Mouse (Mus musculus) T-helper 2 cell (primary cell): Measurements from ENCODE around the gene Ankle2.

Source experiments
- in situ Hi-C: fragments of 300-600 bp; cut with MboI, MseI; formaldehyde crosslinking; loops from one replicate; pipeline ENCODE4 v1.15.1; 2025; ENCODE audit warnings: high pct_unique_total_duplicates

Gene Ankle2

GRCm38 (mm10) chr5:110284536-110284935 is 53.7 kb downstream of the Ankle2 start:
- in situ Hi-C loops, result loop anchor here (5.0 to 10.0 kb wide), 2 partner anchors 52 to 730 kb away; partner anchors contain the start of genes Ankle2 and Crlf2

- in situ Hi-C loops, result loop anchor here (10.0 kb wide), 1 partner anchor 730 kb away; the partner anchor contains the start of gene Crlf2
Observed at GRCm38 (mm10) chr5:110285156-110285555, 54.4 kb downstream of the Ankle2 start.

GRCm38 (mm10) chr5:110285770-110286445 is 55.1 kb downstream of the Ankle2 start, which contains the start of the genes Pxmp2 and Pole:
Pxmp2 (minus strand) TSS chr5:110286186.
Pole (plus strand) TSS chr5:110286306.
- in situ Hi-C loops, result loop anchor here (10.0 kb wide), 1 partner anchor 731 kb away; the partner anchor contains the start of gene Crlf2

GRCm38 (mm10) chr5:110286446-110287083 is 55.8 kb downstream of the Ankle2 start:
- in situ Hi-C loops, result loop anchor here (10.0 kb wide), 1 partner anchor 732 kb away; the partner anchor contains the start of gene Crlf2

GRCm38 (mm10) chr5:110287084-110287475 is 56.3 kb downstream of the Ankle2 start:
- in situ Hi-C loops, result loop anchor here (10.0 kb wide), 1 partner anchor 732 kb away; the partner anchor contains the start of gene Crlf2

- in situ Hi-C loops, result no loop called here
Observed at GRCm38 (mm10) chr5:110291649-110292048, 60.8 kb downstream of the Ankle2 start.

- in situ Hi-C loops, result no loop called here
Observed at GRCm38 (mm10) chr5:110296637-110297036, 65.8 kb downstream of the Ankle2 start.

- in situ Hi-C loops, result loop anchor here (10.0 to 25.0 kb wide), 2 partner anchors 414 to 1713 kb away; no protein-coding TSS in a partner anchor
Observed at GRCm38 (mm10) chr5:110300591-110300990, 69.8 kb downstream of the Ankle2 start.
